Mouse (Mus musculus) G1E-ER4 (cell line): ENCODE measurements around the gene Zbtb46. TPM values are rescaled to one million over a fixed set of nuclear protein-coding genes. Genes with fewer than 3 reads are reported as not detected.

ENCODE experiments used
- GATA1 ChIP-seq: IDR thresholded peaks from one replicate; pipeline ENCODE4 v1.8.0; 2012; ENCODE audit warnings: low read length, inconsistent platforms
- polyA plus RNA-seq: library from polyadenylated mRNA; stranded (reverse); fragments of >175 nt; gene quantifications from 2 replicates; pipeline ENCODE4 v1.2.3, GENCODE M21; 2012

Gene Zbtb46
- polyA plus RNA-seq = 0.11 and 0.22 TPM in 2 replicates

DNA sequence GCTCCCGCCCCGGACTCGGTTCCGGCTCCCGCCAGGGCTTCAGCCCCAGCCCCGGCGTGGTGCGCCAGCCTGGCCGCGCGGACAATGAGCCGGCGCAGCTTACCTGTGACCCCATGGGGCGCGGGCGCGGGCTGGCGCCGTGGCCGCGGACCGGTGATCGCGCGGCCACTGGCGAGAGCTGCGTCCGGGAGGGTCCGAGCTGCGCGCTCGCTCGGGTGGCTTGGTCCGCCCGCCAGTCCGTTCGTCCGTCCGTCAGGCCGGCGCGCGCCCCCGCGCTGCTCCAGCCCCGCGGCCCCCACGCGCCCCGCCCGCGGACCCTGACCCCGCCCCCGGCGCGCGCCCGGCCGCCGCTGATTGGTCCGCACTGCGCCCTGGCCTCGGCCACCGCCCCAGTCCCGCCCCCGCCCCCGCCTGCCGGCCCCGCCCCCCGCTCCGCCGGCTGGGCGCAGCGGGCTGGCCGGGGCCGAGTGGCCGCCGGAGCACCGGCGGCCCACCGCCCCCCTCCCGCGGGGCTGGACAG, at the start of gene Zbtb46:
Gene Zbtb46, minus strand, starts transcription at position 274 of the 520 bp plus-strand sequence.
- TF ChIP-seq GATA1 = no peak

DNA sequence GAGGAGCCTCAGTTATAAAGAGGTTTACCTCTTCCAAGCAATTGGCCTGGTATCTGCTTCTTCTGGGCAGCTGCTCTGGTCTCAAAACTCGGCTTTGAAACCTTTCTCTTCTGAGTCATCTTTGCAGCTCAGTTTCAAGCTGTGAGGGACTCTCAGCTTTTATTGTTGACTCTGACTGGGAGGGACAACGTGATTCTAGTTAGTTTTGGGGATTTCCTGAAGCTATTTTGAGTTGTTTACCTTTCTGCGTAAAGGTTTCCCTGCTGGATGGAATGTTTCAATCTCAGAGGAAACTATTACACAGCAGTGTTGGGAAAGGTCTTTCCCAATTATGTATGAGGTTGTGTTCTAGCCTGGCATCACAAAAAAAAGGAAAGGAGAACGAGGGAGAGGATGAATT, 39.4 kb upstream of the Zbtb46 start:
- no peak for TF ChIP-seq GATA1

DNA sequence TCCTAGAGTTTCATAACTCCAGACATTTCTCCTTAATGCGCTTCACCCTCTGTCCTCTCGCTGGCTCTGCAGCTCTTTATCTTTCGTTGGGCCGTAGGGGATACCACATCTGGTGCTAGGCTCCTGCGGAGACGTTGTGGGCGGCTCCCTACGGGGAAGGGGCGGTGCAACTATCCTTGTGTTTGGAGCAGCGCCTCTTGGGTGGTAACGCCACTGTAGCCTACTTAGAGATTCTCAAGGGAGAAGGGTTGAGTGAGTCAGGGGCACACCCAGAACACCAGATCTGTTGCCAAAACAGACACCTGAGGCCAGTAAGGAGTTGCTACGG, 38.3 kb upstream of the Zbtb46 start:
- no peak for TF ChIP-seq GATA1

DNA sequence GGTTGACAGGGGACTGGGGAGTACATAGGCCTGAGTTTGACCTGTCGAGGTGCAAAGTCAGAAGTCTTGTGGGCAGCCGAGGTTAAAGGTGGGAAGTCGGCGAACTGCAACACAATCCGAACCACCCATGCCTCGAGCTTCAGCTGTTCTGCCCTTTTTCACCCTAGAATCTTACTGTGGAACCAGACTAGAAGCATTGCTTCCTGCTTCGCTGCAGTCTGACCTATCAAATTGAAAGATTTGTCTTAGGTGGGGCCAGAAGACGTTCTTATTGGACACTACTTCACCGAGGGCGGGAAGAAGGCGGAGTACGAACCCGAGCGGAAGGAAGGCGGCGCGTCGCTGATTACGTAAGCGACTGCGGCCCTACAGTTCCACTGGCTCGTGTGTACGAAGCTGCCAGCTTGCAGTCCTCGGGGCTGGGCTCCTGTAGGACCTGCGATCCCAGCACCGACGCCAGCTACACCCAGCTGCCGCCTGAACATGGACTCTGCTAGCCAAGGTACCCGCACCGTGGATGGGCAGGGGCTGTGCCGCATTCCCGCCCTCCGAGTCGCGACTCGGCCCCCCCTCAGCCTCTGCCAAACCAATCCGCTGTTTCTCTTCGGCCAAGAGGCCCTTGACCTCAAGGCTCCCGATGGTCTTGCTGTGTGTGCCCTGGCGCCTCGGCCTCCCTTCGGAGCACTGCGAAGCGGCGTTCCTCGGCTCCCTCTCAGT, 37.8 kb upstream of the Zbtb46 start, which contains the start of gene Tpd52l2:
Gene Tpd52l2, plus strand, starts transcription at position 312 of the 717 bp plus-strand sequence.
- no peak for TF ChIP-seq GATA1

DNA sequence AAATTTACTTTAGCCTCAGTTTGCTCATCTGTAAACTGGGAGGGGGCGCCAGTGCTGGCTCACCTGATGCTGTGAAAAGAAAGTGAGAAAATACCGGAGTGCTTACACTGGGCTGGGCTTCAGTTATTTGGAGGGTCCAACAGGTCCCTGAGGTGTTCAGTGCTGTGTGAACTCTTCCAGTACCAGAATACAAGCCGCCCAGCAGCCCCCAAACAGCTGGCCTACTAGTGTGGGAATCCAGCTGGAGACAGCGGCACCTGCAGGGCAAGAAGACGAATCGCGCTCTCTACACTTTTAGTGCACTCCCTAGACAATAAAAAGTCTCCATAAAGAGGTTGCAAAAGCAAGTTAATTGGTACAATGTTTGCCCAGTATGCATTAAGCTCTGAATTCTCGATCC, 37.1 kb upstream of the Zbtb46 start:
- no peak for TF ChIP-seq GATA1

DNA sequence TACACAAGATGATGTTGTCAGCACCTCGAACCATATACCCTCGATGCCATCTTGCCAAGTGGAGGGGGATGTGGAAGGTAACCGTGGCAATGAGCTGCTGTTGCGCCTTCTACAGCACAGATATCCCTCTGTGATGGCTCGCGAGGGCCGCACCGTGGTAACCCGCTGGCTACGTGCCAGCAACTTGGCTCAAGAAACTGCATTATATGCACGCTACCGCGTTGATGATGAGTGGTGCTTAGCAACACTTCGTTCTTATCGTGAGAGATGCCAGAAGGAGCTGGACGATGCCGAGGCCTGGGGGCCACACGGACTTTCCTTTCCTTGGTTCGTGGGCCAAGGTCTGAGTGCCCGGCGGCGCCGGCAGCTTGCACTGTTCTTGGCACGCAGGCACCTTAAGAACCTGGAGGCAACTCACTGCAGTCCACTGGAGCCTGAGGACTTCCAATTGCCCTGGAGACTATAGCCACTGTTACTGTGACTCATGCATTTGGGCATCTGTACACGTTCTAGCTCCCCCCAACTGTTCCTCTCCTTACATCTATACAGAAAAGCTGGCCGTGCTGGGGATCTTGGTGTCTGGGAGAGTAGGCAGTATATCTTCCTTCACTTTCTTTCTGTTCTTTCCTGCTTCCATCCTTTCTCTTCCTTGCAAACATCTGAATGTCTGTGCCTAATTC, 35.2 kb upstream of the Zbtb46 start:
- no peak for TF ChIP-seq GATA1

DNA sequence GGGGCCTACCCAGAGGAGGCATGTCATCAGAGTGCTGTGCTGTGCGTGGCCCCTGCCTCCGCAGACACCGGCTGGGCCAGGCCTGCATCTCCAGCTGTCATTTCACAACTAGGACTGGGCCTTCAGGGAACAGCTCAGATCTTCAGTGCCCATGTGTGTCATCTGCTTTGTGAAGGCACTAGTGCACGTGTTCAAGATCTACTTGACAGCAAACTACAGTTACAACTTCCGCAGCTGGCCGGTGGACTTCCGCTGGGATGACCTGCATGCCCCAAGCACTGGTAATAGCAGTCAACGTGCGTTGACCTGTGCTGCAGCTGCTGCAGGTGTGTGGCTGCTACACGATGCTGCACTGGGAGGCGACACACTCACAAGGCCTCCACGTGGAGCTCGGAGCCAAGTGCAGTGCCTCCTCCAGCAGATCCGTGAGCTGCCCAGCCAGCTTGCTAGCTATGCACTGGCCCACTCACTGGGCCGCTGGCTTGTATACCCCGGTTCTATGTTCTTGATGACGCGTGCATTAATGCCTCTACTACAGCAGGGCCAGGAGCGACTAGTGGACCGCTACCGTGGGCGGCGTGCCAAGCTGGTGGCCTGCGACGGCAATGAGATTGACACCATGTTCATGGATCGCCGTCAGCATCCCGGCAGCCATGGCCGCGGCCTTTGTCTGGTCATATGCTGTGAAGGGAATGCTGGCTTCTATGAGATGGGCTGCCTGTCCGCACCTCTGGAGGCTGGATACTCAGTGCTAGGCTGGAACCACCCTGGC, 34.1 kb upstream of the Zbtb46 start, which contains the start of gene Abhd16b:
Gene Abhd16b, plus strand, starts transcription at position 51 of the 772 bp plus-strand sequence.
- TF ChIP-seq GATA1 = no peak

DNA sequence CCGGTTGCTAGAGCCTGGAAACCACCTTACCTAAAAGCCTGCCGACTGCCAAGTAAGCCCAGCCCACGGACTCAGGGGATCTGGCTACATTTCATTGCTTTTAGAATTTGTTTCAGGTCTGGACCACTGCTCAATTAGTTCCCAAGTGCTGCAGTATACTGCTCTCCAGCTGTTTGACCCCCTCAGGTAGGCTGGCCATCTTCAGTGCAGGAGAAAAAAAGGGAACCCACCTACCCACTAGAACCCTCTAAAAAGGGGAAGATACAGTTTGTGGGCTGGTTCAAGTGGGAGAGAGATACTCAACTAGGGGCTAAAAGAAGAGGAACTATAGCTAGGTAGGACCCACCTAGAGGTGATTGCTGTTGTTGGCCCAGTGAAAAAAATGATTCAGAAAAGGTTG, 33.0 kb upstream of the Zbtb46 start:
- TF ChIP-seq GATA1 = no peak

DNA sequence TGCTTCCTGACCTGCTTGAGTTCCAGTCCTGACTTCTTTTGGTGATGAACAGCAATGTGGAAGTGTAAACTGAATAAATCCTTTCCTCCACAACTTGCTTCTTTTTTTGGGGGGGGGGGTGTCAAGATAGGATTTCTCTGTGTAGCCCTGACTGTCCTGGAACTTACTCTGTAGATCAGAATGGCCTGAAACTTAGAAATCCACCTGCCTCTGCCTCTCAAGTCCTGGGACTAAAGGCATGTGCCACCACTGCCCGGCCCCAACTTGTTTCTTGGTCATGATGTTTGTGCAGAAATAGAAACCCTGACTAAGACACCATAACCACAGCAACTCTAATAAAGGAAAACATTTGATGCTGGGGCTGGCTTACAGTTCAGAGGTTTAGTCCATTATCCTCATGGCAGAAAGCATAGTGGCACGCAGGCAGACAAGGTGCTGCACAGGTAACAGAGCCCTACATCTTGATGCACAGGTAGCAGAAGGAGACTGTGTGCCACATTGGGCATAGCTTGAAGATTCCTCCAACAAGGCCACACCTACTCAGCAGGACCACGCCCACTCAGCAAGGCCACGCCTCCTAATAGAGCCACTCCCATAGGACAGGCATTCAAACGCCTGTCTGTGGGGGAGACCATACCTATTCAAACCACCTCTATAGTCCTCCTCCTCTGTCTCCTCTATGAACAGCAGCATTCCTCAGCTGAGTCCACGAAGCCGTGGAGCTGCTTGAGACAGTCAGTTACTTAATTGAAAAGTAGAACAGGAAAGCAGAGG, 32.4 kb upstream of the Zbtb46 start:
- TF ChIP-seq GATA1 = no peak

DNA sequence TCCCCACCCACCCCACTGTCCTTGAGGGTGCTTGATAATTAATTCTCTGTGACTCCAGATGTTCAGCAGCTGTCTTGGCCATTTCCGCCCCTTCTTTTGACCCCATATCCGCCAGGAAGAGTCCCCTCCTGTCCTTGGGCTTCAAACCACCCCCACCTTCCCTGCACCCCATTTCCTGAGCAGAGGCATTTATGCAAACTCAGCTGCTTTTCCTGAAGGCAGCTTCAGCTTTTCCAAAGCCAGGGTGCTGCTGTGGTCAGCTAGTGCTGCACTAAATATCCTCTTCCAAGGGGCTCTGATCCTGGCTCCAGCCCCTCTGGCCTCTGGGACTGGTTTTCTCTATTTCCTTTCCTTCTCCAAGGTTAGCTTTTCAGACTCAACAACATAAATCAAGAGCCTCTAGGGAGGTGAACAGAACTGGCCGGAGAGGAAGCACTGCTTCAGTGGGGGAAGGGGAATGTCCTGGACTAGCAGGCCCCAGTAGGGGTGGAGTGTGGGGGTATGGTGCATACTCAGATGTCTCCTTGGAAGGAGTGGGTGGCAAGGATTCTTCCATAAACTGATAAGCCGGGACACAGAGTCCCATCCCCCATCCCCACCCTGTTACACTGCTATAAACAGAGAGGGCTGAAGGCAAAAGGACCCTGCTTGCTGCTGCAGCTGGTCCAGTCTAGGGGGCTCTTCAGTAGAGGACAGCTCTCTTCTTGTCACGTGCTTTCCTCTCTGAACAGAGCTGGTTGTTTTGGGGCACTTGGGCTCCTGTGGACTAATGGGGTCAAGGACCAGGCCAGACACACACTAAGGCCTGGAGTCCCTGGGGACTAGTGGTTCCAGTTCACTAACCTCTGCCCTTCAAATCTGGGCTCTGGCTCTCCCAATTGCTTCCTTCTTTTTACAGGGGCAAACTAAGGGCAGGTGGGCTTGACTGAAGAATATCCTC, 28.4 kb upstream of the Zbtb46 start:
- no peak for TF ChIP-seq GATA1

DNA sequence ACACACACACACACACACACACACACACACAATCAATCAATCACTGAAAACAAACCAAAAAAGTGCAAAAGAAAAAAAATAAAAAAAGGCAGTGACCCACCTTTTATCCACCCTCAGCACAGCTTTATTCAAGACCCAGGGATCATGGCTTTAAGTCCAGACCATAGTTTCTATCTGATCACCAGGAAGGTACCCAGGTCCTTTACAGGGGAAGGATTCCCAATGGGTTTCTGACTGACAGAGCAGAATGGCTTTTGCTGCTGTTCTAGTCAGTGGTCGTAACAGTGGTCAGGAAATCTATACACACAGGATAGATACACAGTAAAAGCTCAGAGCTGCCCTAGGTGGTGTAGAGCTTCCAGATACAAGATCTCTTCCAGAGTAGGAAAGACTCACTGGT, 26.5 kb upstream of the Zbtb46 start:
- no peak for TF ChIP-seq GATA1

DNA sequence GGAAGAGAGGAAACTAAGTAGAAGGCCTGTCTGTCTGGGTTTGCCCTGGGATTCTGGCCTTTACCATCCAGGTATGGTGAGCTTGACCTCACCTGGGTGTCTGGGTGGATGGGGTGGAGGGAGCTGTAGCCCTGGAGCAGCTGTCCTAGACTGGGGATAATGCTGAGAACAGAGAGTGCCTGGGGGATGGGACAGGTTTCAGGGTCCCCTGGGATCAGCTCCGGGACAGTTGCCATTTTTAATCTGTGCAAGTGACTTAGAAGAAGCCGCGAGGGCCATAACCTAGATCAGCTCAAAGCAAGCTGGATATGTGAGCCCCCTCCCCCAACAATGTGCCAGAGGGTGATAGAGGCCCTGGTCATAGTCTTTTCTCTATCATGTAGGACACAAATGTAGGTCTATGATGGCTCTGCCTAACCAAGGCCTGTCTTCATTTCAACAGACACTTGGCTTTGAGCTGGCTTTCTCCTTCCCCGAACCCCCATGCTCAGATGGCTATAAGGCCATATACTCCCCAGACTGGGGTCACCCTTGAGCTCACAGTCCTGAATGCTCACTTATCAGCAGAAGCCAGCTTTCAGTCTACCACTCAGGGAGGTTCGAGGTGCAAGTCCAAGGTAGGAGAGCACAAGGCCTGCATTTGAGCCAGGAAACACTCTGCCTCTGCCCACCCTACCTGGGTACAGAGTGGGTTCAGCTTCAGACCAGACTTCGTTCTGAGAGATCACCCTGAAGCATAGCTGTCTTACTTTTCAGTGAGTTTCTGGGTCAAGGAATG, 25.4 kb upstream of the Zbtb46 start:
- no peak for TF ChIP-seq GATA1

DNA sequence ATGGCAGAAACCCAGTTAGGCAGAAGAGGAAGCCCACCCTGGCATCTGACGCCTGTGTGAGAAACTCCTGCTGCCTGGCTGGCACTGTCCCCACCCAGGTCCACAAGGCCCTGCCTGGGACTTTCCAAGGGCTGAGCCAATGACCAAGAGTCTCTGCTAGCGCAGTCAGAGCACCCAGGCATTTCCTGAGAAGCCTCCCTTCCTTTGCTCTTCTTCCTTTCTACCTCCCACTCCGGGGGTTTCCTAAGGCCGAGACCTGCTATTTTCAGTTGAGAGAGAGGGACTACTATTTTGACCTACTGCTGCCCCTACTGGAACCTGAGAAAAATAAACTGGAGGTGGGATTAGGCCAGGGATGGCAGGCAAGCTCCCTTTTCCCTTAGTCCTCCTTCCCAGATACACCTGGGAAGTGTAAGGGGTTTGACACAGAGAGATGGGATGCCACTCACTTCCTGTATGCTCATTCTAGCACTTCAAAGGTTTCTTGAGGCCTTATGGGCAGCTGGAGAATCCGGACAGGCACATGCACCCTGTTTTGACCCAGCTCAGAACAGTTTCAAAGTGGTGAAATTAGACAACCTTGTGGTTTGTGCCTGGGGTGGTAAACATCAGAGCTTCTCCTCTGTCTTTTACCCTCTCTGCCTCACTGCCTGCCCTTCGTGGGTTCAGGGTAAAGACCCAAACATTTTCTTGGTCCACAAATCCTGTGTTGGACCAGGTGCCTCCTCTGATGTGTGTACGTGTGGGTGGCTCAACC, 24.5 kb upstream of the Zbtb46 start:
- no peak for TF ChIP-seq GATA1
